Mouse (Mus musculus): ENCODE data around the gene Gm14214.

- TF ChIP-seq GATA1 (IDR thresholded peaks at IDR 0.05; ENCODE audit: low read length) (no peak), TAL1 (IDR thresholded peaks at IDR 0.05; ENCODE audit: low read length) (no peak)
Observed at GRCm38 (mm10) chr2:154817089-154817488, 47.3 kb upstream of the Gm14214 start.

Measured in erythroblast, embryonic 14.5 days (primary cell).